Mouse (Mus musculus) liver, embryonic 14.5 days (tissue): Measurements from ENCODE around the gene Adat3. TPM values are rescaled to one million over a fixed set of nuclear protein-coding genes. Genes with fewer than 3 reads are reported as not detected.
"Not testable (repeated sequence)": the region's sequence is repeated elsewhere in the genome, so short reads cannot be mapped to it uniquely, and the experiment has no call there.

ENCODE experiments used
- ATAC-seq: fragments of 200-750 bp; cut with Nextera tagmentation; 2 replicates; pipeline ENCODE4 v1.8.0; 2017; ENCODE audit warnings: moderate number of reproducible peaks, mild to moderate bottlenecking, moderate library complexity; ENCODE audit not compliant: insufficient read depth
- DNase-seq, 3 experiments: peaks; one replicate each; pipeline ENCODE4 v3.0.0-alpha.2; 2012 to 2013; ENCODE audit warnings: low read depth in 3 of 3, low spot score in 3 of 3
- H3K27ac ChIP-seq: fragments of 300-500 bp; sonication (generic); 2 replicates; pipeline ENCODE4 v1.5.1; 2014; ENCODE audit warnings: moderate library complexity, mild to moderate bottlenecking, control low read depth, inconsistent platforms
- H3K27me3 ChIP-seq: fragments of 300-500 bp; sonication (generic); 2 replicates; pipeline ENCODE4 v1.6.1; 2014; ENCODE audit warnings: mild to moderate bottlenecking, low read length, moderate library complexity; ENCODE audit not compliant: control insufficient read depth, insufficient read depth
- H3K36me3 ChIP-seq: fragments of 300-500 bp; sonication (generic); replicated peaks from 2 replicates; pipeline ENCODE4 v1.6.1; 2014; ENCODE audit warnings: low read depth; ENCODE audit not compliant: control insufficient read depth, insufficient read depth
- H3K4me1 ChIP-seq, 2 experiments: fragments of 200-500 bp in 1 of 2; fragments of 300-500 bp in 1 of 2; sonication (generic) in 1 of 2; replicated peaks; 2 replicates each; pipeline ENCODE4 v1.6.1; 2012 to 2014; ENCODE audit warnings: antibody characterized with exemption in 1 of 2, inconsistent platforms in 1 of 2, low read length in 1 of 2; ENCODE audit not compliant: control insufficient read depth in 2 of 2, insufficient read depth in 2 of 2
- H3K4me2 ChIP-seq: fragments of 300-500 bp; sonication (generic); 2 replicates; pipeline ENCODE4 v1.6.1; 2014; ENCODE audit warnings: low read depth, mild to moderate bottlenecking, control low read depth, moderate library complexity
- H3K4me3 ChIP-seq, 2 experiments: fragments of 200-500 bp in 1 of 2; fragments of 300-500 bp in 1 of 2; sonication (generic) in 1 of 2; 2 replicates each; pipeline ENCODE4 v1.5.1; 2012 to 2014; ENCODE audit warnings: low read depth in 2 of 2, low read length in 2 of 2, mild to moderate bottlenecking in 2 of 2, control low read depth in 1 of 2, inconsistent platforms in 1 of 2, moderate library complexity in 1 of 2; ENCODE audit not compliant: insufficient read depth in 1 of 2
- H3K9ac ChIP-seq: fragments of 300-500 bp; sonication (generic); replicated peaks from 2 replicates; pipeline ENCODE4 v1.6.1; 2014; ENCODE audit warnings: mild to moderate bottlenecking, control low read depth, moderate library complexity
- H3K9me3 ChIP-seq: fragments of 300-500 bp; sonication (generic); 2 replicates; pipeline ENCODE4 v1.6.1; 2016; ENCODE audit warnings: low read length, mixed read lengths; ENCODE audit not compliant: control insufficient read depth
- CTCF ChIP-seq: IDR thresholded peaks from 2 replicates; pipeline ENCODE4 v1.5.1; 2016; ENCODE audit warnings: antibody characterized with exemption, low read depth, control low read depth
- EP300 ChIP-seq: IDR thresholded peaks from 2 replicates; pipeline ENCODE4 v1.6.1; 2016; ENCODE audit warnings: antibody characterized with exemption, low read depth
- WGBS: fragments of 180-500 bp; shearing (Covaris S2); extraction: QIAGEN DNeasy Blood & Tissue Kit; methylation state at CpG from one replicate; pipeline ENCODE4 v1.1.7; 2014; ENCODE audit not compliant: insufficient replicate concordance; 5-methylcytosine and 5-hydroxymethylcytosine counted together
- polyA plus RNA-seq, 2 experiments: library from polyadenylated mRNA; depleted of rRNA in 1 of 2; stranded (reverse) in 1 of 2; unstranded in 1 of 2; fragments of >200 nt; fragmentation: Nextera tagmentation in 1 of 2; extraction: Ambion mirVana in 1 of 2; gene quantifications; 2 replicates each; pipeline versions ENCODE4 v1.2.1 to v1.2.3; 2012 to 2014

Gene Adat3
- polyA plus RNA-seq, 2 experiments, result 4.9 to 6.3 TPM

DNA sequence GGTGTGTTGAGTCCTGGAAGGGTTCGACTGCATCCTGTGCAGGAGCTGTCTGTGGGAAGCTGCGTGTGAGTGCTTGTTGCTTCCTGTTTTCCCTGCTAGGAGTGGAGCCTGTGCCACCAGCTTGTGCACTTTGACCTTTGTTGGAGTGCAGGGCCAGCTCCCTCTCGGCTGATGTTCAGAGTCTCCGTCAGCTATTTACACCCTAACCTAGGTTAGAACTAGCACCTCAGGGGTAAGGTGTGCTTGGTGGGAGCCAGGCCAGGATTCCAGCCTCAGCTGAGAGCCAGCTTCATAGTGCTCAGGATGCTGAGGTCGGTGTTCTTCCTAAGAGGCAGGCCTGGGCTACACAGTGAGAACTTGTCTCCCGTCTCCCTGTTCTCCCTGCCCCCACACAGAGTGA, 32.7 kb downstream of the Adat3 start:
- H3K27ac ChIP-seq, result no peak overlapping the region
- H3K27me3 ChIP-seq, result no peaks in the 10 kb centered on the region
- H3K9ac ChIP-seq, result no peak overlapping the region
- ATAC-seq (no peak), DNase-seq (no peak)
- H3K4me3 ChIP-seq, result no peak overlapping the region
- H3K9me3 ChIP-seq, result no peaks in the 10 kb centered on the region
- H3K4me2 ChIP-seq, result no peak overlapping the region
- no peaks in the 10 kb centered on the region for H3K4me1 ChIP-seq
- 74% methylated on average over 6 of the region's 6 CpGs for WGBS
- H3K36me3 ChIP-seq, result peaks cover 31% of the 10 kb centered on the region
- no peak for TF ChIP-seq EP300
- TF ChIP-seq CTCF, result no peak

DNA sequence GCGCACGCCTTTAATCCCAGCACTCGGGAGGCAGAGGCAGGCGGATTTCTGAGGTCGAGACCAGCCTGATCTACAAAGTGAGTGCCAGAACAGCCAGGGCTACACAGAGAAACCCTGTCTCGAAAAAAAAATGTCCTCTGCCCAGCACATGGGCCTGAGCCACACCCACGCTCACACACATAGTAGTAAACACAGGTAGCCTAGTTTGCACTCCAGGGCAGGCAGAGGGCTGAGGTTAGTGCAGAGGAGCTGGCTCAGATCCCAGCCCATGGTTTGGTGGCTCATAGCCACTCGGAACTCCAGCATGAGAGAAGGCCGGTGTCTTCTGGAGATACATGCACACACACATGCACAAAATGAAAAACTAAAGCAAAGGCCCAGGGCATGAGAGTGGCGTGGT, 44.3 kb downstream of the Adat3 start:
- no peaks in the 10 kb centered on the region for H3K4me1 ChIP-seq
- H3K9me3 ChIP-seq, result no peaks in the 10 kb centered on the region
- H3K27ac ChIP-seq, result no peak overlapping the region
- 77% methylated on average over 10 of the region's 10 CpGs for WGBS
- no peaks in the 10 kb centered on the region; the same call in none of the 2 replicates for H3K36me3 ChIP-seq
- no peaks in the 10 kb centered on the region for H3K27me3 ChIP-seq
- H3K9ac ChIP-seq, result no peak overlapping the region
- no peak overlapping the region for H3K4me3 ChIP-seq
- no peak for ATAC-seq
- no peak for DNase-seq
- TF ChIP-seq CTCF, result no peak
- no peak for TF ChIP-seq EP300
- no peak overlapping the region for H3K4me2 ChIP-seq

DNA sequence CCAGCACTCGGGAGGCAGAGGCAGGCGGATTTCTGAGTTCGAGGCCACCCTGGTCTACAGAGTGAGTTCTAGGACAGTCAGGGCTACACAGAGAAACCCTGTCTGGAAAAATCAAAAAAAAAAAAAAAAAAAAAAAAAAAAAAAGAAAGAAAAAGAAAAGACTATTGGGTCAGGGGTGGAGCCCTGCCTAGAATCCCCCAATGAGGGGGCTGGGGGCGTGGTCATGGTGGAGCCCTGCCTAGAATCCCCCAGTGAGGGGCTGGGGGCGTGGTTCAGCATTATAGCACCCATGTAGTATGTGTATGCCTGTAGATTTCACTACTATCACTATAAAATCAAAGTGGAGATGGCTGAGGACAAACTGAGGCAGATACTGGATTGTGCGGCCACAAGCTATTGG, 47.2 kb downstream of the Adat3 start:
- DNase-seq, H3K27ac ChIP-seq, H3K9ac ChIP-seq, ATAC-seq, H3K27me3 ChIP-seq, H3K36me3 ChIP-seq, H3K9me3 ChIP-seq, H3K4me3 ChIP-seq, H3K4me2 ChIP-seq, H3K4me1 ChIP-seq: not testable (repeated sequence)
- WGBS, result 68% methylated on average over 6 of the region's 6 CpGs

DNA sequence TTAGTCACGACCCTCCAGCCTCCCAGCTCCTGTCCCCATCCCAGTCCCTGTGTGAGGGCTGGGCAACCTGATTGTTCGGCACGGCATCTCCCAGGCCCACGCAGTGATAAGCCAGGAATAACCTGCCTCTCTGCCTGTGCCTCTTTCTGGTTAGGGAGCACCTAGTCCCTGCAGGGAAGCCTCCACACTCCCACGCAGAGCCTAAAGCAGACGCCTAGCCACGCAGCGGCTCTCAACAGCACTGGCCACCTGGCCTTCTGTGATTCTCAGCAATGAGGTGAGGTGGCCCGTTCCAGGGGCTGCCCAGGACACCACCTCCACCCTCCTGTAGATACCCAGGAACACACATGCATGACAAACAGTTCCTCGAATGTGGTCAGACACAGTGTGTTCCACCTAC, 47.7 kb downstream of the Adat3 start:
- H3K27ac ChIP-seq, result no peak overlapping the region
- TF ChIP-seq EP300 (no peak), CTCF (no peak)
- ATAC-seq, result no peak
- no peak overlapping the region for H3K9ac ChIP-seq
- no peak overlapping the region for H3K4me3 ChIP-seq
- no peak for DNase-seq
- no peak overlapping the region for H3K4me2 ChIP-seq
- 83% methylated on average over 10 of the region's 10 CpGs for WGBS
- H3K27me3 ChIP-seq, result no peaks in the 10 kb centered on the region
- no peaks in the 10 kb centered on the region for H3K9me3 ChIP-seq
- H3K4me1 ChIP-seq, result peaks cover 1 to 4% of the 10 kb centered on the region in 2 experiments; a peak in 3 of 4 replicates
- H3K36me3 ChIP-seq, result no peaks in the 10 kb centered on the region

DNA sequence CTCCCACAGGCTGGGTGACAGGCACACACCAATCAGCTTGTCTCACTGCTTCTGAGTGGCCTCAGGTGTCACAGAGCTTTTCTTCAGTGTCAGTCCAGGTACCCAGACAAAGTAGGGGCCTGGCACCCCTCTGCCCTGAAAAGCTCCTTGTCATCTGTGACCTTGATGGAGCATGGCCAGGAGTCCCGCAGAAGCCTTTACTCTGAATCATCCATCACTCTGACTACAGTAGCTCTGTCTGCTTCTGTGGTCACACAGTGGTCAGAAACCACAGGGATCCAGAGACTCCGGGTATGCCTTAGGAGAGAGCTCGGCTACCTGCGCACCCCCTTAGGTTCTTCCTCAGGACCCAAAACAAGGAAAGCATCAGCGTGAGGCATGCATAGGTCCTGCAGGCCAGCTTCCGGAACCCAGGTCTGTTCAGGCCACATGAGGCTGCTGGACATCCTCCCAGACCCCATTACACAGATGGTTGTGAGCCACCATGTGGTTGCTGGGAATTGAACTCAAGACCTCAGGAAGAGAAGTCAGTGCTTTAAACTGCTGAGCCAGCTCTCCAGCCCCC, 50.6 kb downstream of the Adat3 start:
- Histone ChIP-seq H3K4me1 (peaks cover 14 to 22% of the 10 kb centered on the region in 2 experiments), H3K36me3 (no peaks in the 10 kb centered on the region), H3K27ac (no peak overlapping the region), H3K9me3 (no peaks in the 10 kb centered on the region), H3K4me2 (no peak overlapping the region), H3K27me3 (no peaks in the 10 kb centered on the region), H3K9ac (no peak overlapping the region), H3K4me3 (no peak overlapping the region)
- TF ChIP-seq EP300 (no peak), CTCF (no peak)
- 69% methylated on average over 6 of the region's 6 CpGs for WGBS
- ATAC-seq (no peak), DNase-seq (no peak)
